Mouse (Mus musculus): Measurements from ENCODE around the gene Vapb.

DNA sequence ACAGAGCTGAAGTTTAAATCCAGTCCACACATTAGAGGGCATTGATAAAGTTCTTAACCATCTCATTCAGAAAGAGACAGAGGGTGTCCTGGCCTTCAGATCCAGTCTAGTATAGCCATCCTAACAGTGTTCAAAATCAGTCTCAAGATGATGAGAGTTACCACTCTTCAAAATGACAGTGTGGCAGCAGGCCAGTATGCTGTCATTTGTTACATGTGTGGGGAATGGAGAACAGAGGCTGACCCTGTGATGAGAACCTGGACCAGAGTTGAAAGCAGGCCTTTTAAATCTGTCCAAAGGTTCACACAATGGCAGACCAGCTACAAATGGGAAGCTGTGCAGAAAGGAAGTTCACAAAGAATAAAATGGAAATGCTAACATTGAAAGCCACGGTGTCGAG lies 44.6 kb upstream of the Vapb start:
- TF ChIP-seq POLR2A (IDR thresholded peaks at IDR 0.05; ENCODE audit: low read depth, low read length) (no peak), CTCF (conservative IDR thresholded peaks at IDR 0.05; ENCODE audit: insufficient read depth, insufficient read length, low read depth, low read length) (no peak)
